Mouse (Mus musculus) ovary, postnatal 10 days (tissue): Measurements from ENCODE around the gene Hsd17b11.

Experiments used
- DNase-seq: peaks from one replicate; pipeline ENCODE4 v3.0.0; 2022; ENCODE audit warnings: low spot score

Hsd17b11 gene

GRCm38 (mm10) chr5:104021597-104022378 lies at the start of gene Hsd17b11:
Hsd17b11 (minus strand) TSS chr5:104021919.
- peak; percentile 69 for DNase-seq

- no peak for DNase-seq
Measured at GRCm38 (mm10) chr5:104071048-104071447, 49.3 kb upstream of the Hsd17b11 start.

GRCm38 (mm10) chr5:104068751-104069150 lies 47.0 kb upstream of the Hsd17b11 start:
- DNase-seq, result no peak

GRCm38 (mm10) chr5:104062773-104063551 lies 41.2 kb upstream of the Hsd17b11 start:
- no peak for DNase-seq

- DNase-seq, result no peak
Measured at GRCm38 (mm10) chr5:104061936-104062772, 40.4 kb upstream of the Hsd17b11 start.

GRCm38 (mm10) chr5:104060429-104060828 lies 38.7 kb upstream of the Hsd17b11 start:
- no peak for DNase-seq

- no peak for DNase-seq
Measured at GRCm38 (mm10) chr5:104059628-104060027, 37.9 kb upstream of the Hsd17b11 start.

GRCm38 (mm10) chr5:104058021-104058420 lies 36.3 kb upstream of the Hsd17b11 start:
- DNase-seq, result no peak

- no peak for DNase-seq
Measured at GRCm38 (mm10) chr5:104056295-104056694, 34.6 kb upstream of the Hsd17b11 start.

- DNase-seq, result no peak
Measured at GRCm38 (mm10) chr5:104055816-104056215, 34.1 kb upstream of the Hsd17b11 start.

- DNase-seq, result no peak
Measured at GRCm38 (mm10) chr5:104054938-104055337, 33.2 kb upstream of the Hsd17b11 start.

GRCm38 (mm10) chr5:104052956-104053355 lies 31.2 kb upstream of the Hsd17b11 start:
- no peak for DNase-seq

GRCm38 (mm10) chr5:104048139-104048538 lies 26.4 kb upstream of the Hsd17b11 start:
- DNase-seq, result no peak

GRCm38 (mm10) chr5:104047200-104048105 lies 25.7 kb upstream of the Hsd17b11 start:
- no peak for DNase-seq

GRCm38 (mm10) chr5:104046256-104047199 lies 24.8 kb upstream of the Hsd17b11 start, which contains the start of gene Nudt9:
Nudt9 (plus strand) TSS chr5:104046306.
- DNase-seq, result peak; percentile 83

- no peak for DNase-seq
Measured at GRCm38 (mm10) chr5:104043704-104044103, 22.0 kb upstream of the Hsd17b11 start.

- DNase-seq, result no peak
Measured at GRCm38 (mm10) chr5:104042906-104043305, 21.2 kb upstream of the Hsd17b11 start.

- DNase-seq, result no peak
Measured at GRCm38 (mm10) chr5:104039154-104039932, 17.6 kb upstream of the Hsd17b11 start.

GRCm38 (mm10) chr5:104036686-104037085 lies 15.0 kb upstream of the Hsd17b11 start:
- DNase-seq, result no peak
